Mouse (Mus musculus): Measurements from ENCODE around the gene Bpifa5.
"Not testable (repeated sequence)": the region's sequence is repeated elsewhere in the genome, so short reads cannot be mapped to it uniquely, and the experiment has no call there.

Bpifa5 gene

GRCm38 (mm10) chr2:154162307-154162706 is at the start of gene Bpifa5:
Gene Bpifa5, plus strand, starts transcription at chr2:154162607.
- DNase-seq (ENCODE audit: low spot score in 2 of 2), result no peak

- DNase-seq (ENCODE audit: low spot score in 2 of 2), result no peak
Observed at GRCm38 (mm10) chr2:154117381-154117780, 45.0 kb upstream of the Bpifa5 start.

- DNase-seq (ENCODE audit: low spot score in 2 of 2), result no peak
Observed at GRCm38 (mm10) chr2:154130120-154130519, 32.3 kb upstream of the Bpifa5 start, which contains the start of gene Bpifa3. Gene Bpifa3, plus strand, starts transcription at chr2:154130336.

GRCm38 (mm10) chr2:154142580-154142979 is 19.8 kb upstream of the Bpifa5 start, which contains the start of gene Bpifa1:
Gene Bpifa1, plus strand, starts transcription at chr2:154142880.
- DNase-seq (ENCODE audit: low spot score in 2 of 2), result no peak

GRCm38 (mm10) chr2:154143735-154144134 is 18.7 kb upstream of the Bpifa5 start:
- no peak for DNase-seq (ENCODE audit: low spot score in 2 of 2)

DNA sequence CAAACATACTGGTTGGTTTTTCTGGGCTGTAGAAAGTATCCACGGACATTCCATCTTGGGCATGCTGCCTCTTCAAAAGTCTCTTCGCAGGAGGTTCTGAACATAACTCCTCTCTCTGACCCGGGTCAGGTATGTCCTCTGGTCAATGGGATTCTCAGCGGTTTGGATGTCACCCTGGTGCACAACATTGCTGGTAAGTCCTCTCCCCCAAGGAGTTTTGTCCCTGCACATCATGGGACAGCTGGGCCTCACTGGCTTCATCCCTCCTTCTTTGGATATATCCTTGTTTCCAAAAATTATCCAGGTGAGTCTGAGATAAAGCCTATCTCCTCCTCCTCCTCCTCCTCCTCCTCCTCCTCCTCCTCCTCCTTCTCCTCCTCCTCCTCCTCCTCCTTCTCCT is 14.9 kb upstream of the Bpifa5 start:
- no peak for DNase-seq (ENCODE audit: low spot score in 2 of 2)

DNA sequence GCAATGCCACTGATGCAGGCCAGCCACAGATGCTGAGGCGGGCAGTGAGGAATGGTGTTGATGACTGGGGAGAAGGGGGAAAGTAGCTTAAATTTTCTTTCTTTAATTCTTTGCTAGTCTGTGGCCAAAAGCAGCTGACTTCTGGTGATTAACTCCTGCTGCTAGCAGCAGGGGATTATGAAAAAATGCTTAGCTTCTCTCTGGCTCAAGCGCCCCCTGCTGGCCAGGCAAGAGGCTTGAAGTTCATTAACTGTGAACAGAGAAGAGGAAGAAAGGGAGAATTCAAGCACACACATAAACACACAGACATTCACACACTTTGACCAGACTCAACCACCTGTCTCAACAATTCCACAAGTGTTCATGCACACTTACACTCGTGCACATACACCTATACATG is 4.0 kb upstream of the Bpifa5 start:
- peak in 1 of 2 experiments; percentile 21 for DNase-seq (ENCODE audit: low spot score in 2 of 2)

DNA sequence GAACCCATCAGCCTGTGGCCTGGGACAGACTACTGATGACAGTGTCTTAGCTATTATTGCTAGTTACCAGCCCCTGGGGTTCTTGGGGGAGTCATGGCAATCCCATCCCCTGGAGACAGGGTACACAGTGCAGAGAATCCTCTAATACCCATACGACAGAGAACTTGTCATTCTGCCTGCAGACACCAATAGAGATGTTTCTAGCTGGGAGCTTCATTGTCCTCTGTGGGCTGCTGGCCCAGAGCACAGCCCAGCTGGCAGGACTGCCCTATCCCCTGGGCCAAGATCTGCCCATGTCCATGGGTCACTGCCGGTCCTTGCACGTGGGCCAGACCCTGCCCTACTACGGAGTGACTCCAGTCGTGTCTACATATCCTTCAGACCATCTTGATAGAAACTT is 899 bp downstream of the Bpifa5 start:
- DNase-seq (ENCODE audit: low spot score in 2 of 2), result no peak

DNA sequence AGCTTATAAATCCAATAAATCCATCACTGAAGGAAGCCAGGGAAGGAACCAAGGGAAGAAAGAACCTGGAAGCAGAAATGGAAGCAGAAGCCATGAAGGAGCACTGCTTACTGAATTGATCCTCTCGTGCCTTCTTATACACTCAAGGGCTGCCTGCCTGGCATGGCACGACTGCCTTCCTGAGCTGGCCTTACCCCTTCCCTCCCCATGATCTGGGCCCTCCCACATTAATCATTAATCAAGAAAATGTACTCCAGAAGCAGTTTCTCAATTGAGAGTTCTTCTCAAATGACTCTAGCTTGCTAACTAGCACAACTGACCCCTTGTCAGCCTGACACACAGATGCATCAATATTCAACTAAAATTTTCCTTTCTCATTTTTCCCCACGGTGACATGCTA is 6.8 kb downstream of the Bpifa5 start:
- no peak for DNase-seq (ENCODE audit: low spot score in 2 of 2)

GRCm38 (mm10) chr2:154171621-154172020 is 9.2 kb downstream of the Bpifa5 start:
- DNase-seq (ENCODE audit: low spot score in 2 of 2), result no peak

DNA sequence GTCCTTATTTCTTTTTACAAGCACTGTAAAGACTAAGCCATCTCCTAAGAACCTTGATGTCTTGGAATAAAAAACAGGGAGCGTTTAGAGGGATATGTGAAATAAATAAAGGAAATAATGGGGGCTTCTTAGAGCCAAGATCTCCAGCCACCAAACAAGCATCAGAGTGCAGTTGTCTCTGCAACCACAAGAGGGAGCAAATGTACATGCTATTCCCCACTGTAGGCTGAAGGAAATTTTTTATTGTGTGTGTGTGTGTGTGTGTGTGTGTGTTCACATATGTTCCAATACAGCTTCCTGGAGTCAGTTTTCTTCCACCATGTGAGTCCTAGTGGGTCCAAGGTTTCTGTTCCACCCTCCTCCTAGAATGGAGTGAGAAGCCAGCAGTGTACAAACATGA is 10.9 kb downstream of the Bpifa5 start:
- DNase-seq (ENCODE audit: low spot score in 2 of 2), result peak in 1 of 2 experiments; percentile 39

DNA sequence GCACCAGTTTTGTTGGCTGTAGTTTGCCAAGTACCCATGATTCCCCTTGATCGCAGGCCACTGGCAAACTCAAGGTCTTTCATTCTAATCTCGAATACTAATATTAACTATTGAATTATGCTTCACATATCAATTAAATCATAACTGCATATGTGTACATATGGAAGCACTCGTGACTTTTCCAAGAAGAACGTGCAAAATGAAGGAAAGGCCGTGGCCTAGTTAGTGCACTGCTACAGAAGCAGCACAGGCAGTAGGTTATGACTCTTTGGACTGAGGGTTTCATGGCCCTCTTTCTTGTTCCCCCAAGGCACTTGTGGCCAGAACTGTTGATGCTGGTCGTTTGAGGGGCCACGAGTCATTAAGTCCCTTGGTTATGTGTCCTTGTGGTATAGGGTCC is 19.5 kb downstream of the Bpifa5 start:
- DNase-seq (ENCODE audit: low spot score in 2 of 2), result not testable (repeated sequence)

GRCm38 (mm10) chr2:154183061-154183460 is 20.7 kb downstream of the Bpifa5 start:
- DNase-seq (ENCODE audit: low spot score in 2 of 2), result peak in 1 of 2 experiments; percentile 33

DNA sequence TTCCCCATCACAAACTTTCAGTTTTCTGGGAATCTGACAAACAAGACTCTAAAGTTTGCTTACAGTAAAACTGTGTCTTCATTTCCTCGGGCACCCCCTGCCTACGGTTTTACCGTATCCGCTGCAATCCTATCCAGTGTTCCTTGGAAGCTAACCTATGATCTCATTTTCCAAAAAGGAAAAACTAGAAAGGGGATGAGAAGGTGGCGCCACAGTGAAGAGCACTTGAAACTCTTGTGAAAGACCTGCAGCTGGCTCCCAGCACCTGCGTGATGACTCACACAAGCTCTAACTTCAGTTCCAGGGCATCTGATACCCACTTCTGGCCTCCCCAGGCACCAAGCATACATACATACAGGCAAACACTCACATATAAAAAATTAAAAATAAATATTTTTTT is 22.9 kb downstream of the Bpifa5 start:
- DNase-seq (ENCODE audit: low spot score in 2 of 2), result no peak

- DNase-seq (ENCODE audit: low spot score in 2 of 2), result no peak
Observed at GRCm38 (mm10) chr2:154185748-154186147, 23.3 kb downstream of the Bpifa5 start.

- DNase-seq (ENCODE audit: low spot score in 2 of 2), result no peak
Observed at GRCm38 (mm10) chr2:154187468-154187867, 25.1 kb downstream of the Bpifa5 start.

GRCm38 (mm10) chr2:154189877-154190434 is 27.5 kb downstream of the Bpifa5 start:
- no peak for DNase-seq (ENCODE audit: low spot score in 2 of 2)

DNA sequence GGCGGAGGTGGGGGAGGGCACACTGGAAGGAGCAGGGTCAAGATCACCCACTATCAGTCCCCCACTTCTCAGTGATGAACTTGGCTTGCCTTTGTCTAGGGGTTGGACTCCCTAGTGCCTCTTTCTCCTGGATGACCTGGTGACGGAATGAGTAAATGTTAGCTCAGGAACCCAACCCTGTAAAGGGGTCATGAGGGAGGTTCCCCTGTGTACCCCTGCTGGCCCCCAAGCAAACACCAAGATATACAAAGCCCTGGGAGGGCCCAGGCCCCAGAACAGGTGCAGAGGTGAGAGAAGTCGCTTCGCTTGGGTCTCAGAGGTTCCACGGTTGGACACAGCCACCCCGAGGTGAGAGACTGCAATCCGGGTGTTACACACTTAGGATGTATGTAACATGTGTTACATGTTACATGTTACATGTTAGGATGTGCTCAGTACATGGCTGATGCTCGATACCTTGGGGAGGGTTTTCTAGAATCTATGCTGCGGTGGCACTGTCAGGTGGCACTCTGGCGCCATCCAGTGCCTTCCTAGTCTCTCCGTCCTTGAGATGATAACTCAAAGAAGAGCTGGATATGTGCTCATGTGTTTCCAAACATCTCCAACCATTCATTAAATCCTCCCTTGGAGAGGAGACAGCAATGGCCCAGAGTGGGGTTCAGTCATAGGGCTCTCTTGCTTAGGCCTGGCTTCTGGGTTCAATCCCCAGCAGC is 28.3 kb downstream of the Bpifa5 start, which contains the start of gene Bpifb1:
Bpifb1 (plus strand) TSS at position 273 of the 713 bp plus-strand sequence.
- no peak for DNase-seq (ENCODE audit: low spot score in 2 of 2)

GRCm38 (mm10) chr2:154192141-154192540 is 29.7 kb downstream of the Bpifa5 start:
- no peak for DNase-seq (ENCODE audit: low spot score in 2 of 2)

DNA sequence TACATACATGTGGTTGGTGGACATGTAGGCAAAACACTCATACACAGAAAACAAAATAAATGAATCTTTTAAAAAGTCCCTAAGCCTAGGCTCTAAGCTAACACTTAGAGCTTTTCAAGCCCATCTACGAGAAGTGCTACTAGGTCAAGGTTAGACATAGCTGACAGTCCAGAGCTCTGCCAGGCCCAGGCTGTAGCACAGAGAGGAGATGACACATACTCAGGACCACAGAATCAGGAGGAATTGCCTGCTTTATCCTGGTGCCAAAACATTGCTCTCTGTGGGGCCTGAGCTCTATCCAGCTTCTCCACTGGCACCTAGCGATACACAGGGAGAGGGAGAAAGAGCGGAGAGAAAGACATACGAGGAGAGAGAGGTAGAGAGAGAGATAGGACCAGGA is 30.7 kb downstream of the Bpifa5 start:
- no peak for DNase-seq (ENCODE audit: low spot score in 2 of 2)

DNA sequence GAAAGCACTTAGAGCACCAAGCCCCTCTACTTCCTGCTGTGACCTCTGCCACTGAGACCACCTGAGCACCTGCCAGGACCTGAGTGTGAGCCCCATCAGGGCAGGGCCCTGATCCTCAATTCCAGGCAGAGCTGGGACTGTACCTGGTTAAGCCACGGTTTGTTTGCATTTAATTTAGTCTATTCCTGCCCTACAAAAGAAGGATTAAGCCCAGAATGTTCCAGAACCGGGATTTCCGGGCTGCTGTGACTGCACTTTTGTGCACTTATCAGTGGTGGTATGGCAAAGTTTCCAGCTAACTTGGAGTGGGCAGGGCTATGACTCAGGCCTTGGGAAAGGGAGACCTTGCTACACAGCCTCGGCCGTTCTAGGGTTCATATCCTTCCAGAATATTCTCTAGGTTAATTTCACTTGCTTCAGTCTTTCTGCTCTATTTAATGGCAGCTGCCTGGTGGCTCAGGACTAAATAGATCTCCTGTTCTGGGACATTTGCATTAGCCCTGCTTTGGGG is 31.6 kb downstream of the Bpifa5 start:
- DNase-seq (ENCODE audit: low spot score in 2 of 2), result no peak

GRCm38 (mm10) chr2:154197036-154197435 is 34.6 kb downstream of the Bpifa5 start:
- no peak for DNase-seq (ENCODE audit: low spot score in 2 of 2)

GRCm38 (mm10) chr2:154204630-154205029 is 42.2 kb downstream of the Bpifa5 start:
- DNase-seq (ENCODE audit: low spot score in 2 of 2), result peak in 1 of 2 experiments; percentile 23

Data from left cerebral cortex, adult 9 months (tissue).